Mouse (Mus musculus): ENCODE measurements around the gene Dchs1.

Dchs1 gene

GRCm38 (mm10) chr7:105784556-105784955 lies 2.9 kb downstream of the Dchs1 start:
- DNase-seq (ENCODE audit: low read depth, low spot score), result no peak

- no peak for DNase-seq (ENCODE audit: low read depth, low spot score)
Measured at GRCm38 (mm10) chr7:105783861-105784260, 3.6 kb downstream of the Dchs1 start.

- no peak for DNase-seq (ENCODE audit: low read depth, low spot score)
Measured at GRCm38 (mm10) chr7:105778553-105779265, 8.7 kb downstream of the Dchs1 start.

GRCm38 (mm10) chr7:105777797-105778552 lies 9.5 kb downstream of the Dchs1 start:
- DNase-seq (ENCODE audit: low read depth, low spot score), result no peak

- DNase-seq (ENCODE audit: low read depth, low spot score), result no peak
Measured at GRCm38 (mm10) chr7:105777316-105777715, 10.1 kb downstream of the Dchs1 start.

GRCm38 (mm10) chr7:105776026-105776425 lies 11.4 kb downstream of the Dchs1 start:
- no peak for DNase-seq (ENCODE audit: low read depth, low spot score)

- no peak for DNase-seq (ENCODE audit: low read depth, low spot score)
Measured at GRCm38 (mm10) chr7:105774661-105775060, 12.8 kb downstream of the Dchs1 start.

GRCm38 (mm10) chr7:105773041-105773440 lies 14.4 kb downstream of the Dchs1 start:
- no peak for DNase-seq (ENCODE audit: low read depth, low spot score)

GRCm38 (mm10) chr7:105772331-105772730 lies 15.1 kb downstream of the Dchs1 start:
- DNase-seq (ENCODE audit: low read depth, low spot score), result no peak

- DNase-seq (ENCODE audit: low read depth, low spot score), result no peak
Measured at GRCm38 (mm10) chr7:105769959-105770358, 17.5 kb downstream of the Dchs1 start.

GRCm38 (mm10) chr7:105767729-105768165 lies 19.7 kb downstream of the Dchs1 start:
- no peak for DNase-seq (ENCODE audit: low read depth, low spot score)

- DNase-seq (ENCODE audit: low read depth, low spot score), result no peak
Measured at GRCm38 (mm10) chr7:105764331-105764730, 23.1 kb downstream of the Dchs1 start.

- peak; percentile 48 for DNase-seq (ENCODE audit: low read depth, low spot score)
Measured at GRCm38 (mm10) chr7:105762517-105763270, 24.8 kb downstream of the Dchs1 start.

- peak; percentile 72 for DNase-seq (ENCODE audit: low read depth, low spot score)
Measured at GRCm38 (mm10) chr7:105761813-105762484, 25.5 kb downstream of the Dchs1 start.

GRCm38 (mm10) chr7:105753281-105753680 lies 34.2 kb downstream of the Dchs1 start:
- no peak for DNase-seq (ENCODE audit: low read depth, low spot score)

GRCm38 (mm10) chr7:105752716-105753115 lies 34.7 kb downstream of the Dchs1 start:
- DNase-seq (ENCODE audit: low read depth, low spot score), result no peak

- peak; percentile 95 for DNase-seq (ENCODE audit: low read depth, low spot score)
Measured at GRCm38 (mm10) chr7:105751491-105752433, 35.7 kb downstream of the Dchs1 start, which contains the start of gene Tpp1. Gene Tpp1, minus strand, starts transcription at chr7:105752235.

GRCm38 (mm10) chr7:105747776-105748175 lies 39.7 kb downstream of the Dchs1 start:
- DNase-seq (ENCODE audit: low read depth, low spot score), result no peak

- DNase-seq (ENCODE audit: low read depth, low spot score), result peak; percentile 97
Measured at GRCm38 (mm10) chr7:105743926-105744590, 43.4 kb downstream of the Dchs1 start, which contains the start of gene Taf10. Gene Taf10, minus strand, starts transcription at chr7:105744361.
